Mouse (Mus musculus) embryonic facial prominence, embryonic 13.5 days (tissue): ENCODE measurements around the gene Itgb2. TPM values are rescaled to one million over a fixed set of nuclear protein-coding genes. Genes with fewer than 3 reads are reported as not detected.

Source experiments
- ATAC-seq: fragments of 200-750 bp; cut with Nextera tagmentation; 2 replicates; pipeline ENCODE4 v1.8.0; 2017; ENCODE audit warnings: low read depth; ENCODE audit not compliant: insufficient number of reproducible peaks, insufficient read depth, low FRiP score, low TSS enrichment
- H3K27ac ChIP-seq: fragments of 300-500 bp; sonication (generic); 2 replicates; pipeline ENCODE4 v1.5.1; 2015; ENCODE audit warnings: moderate library complexity, mild to moderate bottlenecking, inconsistent platforms
- H3K27me3 ChIP-seq: fragments of 300-500 bp; sonication (generic); 2 replicates; pipeline ENCODE4 v1.6.1; 2015; ENCODE audit warnings: mild to moderate bottlenecking, inconsistent platforms
- H3K36me3 ChIP-seq: fragments of 300-500 bp; sonication (generic); 2 replicates; pipeline ENCODE4 v1.6.1; 2015; ENCODE audit warnings: mild to moderate bottlenecking, inconsistent platforms
- H3K4me1 ChIP-seq: fragments of 300-500 bp; sonication (generic); 2 replicates; pipeline ENCODE4 v1.6.1; 2015; ENCODE audit warnings: inconsistent platforms
- H3K4me2 ChIP-seq: fragments of 300-500 bp; sonication (generic); 2 replicates; pipeline ENCODE4 v1.6.1; 2015; ENCODE audit warnings: moderate library complexity, mild to moderate bottlenecking, inconsistent platforms
- H3K4me3 ChIP-seq: fragments of 300-500 bp; sonication (generic); 2 replicates; pipeline ENCODE4 v1.5.1; 2015; ENCODE audit warnings: mild to moderate bottlenecking, inconsistent platforms
- H3K9ac ChIP-seq: fragments of 300-500 bp; sonication (generic); 2 replicates; pipeline ENCODE4 v1.6.1; 2015; ENCODE audit warnings: mild to moderate bottlenecking, inconsistent platforms
- H3K9me3 ChIP-seq: fragments of 300-500 bp; sonication (generic); 2 replicates; pipeline ENCODE4 v1.6.1; 2016; ENCODE audit warnings: inconsistent platforms
- WGBS: fragments of 180-500 bp; shearing (Covaris S2); methylation state at CpG from one replicate; pipeline ENCODE4 v1.1.7; 2015; ENCODE audit warnings: mixed read lengths; 5-methylcytosine and 5-hydroxymethylcytosine counted together
- polyA plus RNA-seq: library from polyadenylated mRNA; unstranded; fragments of >200 nt; fragmentation: Nextera tagmentation; extraction: Ambion mirVana; gene quantifications from 2 replicates; pipeline ENCODE4 v1.2.1, GENCODE M21; 2015

The Itgb2 gene
- polyA plus RNA-seq, 1 experiment from 2014 or later, result 1.3 TPM

DNA sequence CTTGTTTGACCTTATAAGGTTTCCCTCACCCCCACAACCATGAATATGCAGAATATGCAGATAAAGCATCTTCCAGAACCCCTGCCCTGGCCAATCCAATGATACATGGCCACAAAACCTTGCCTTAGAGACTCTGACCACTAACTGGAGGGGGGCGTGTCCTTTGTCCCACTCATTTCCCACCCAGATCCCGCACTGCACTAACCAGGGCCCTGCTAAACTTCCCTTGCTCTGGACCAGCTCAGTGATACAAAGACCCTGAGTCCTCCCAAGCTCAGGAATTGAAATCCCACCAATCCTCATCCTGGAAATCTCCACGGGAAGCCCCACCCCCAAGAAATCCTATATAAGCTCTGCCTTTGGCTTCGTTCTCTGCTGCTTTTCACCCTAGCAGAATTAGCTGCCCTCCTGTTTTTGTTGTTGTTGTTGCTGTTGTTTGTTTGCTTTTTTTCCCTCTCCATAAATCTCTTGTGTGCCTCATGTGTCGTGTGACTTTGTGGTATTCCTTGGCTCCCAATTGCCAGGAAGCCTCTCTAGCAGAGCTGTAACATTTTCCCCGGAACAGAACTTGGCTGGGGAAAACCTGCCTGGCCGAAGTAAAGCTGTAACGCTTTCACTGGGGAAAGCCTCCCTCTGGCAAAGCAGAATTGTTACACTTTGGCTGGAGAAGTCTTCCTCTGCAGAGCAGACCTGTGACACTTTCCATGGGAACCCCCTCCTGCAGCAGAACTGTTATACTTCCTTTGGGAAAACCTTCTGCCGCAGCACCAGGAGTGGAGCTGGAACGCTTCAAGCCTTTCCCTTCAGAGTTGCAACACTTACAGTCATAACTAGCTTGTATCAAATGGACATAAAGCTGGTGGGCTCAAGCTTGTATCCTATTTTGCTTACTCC lies 50.2 kb downstream of the Itgb2 start:
- Histone ChIP-seq H3K4me2 (peak overlapping the region; percentile 91), H3K4me1 (peaks cover 27% of the 10 kb centered on the region)
- 62% methylated on average over 10 of the region's 10 CpGs for WGBS

DNA sequence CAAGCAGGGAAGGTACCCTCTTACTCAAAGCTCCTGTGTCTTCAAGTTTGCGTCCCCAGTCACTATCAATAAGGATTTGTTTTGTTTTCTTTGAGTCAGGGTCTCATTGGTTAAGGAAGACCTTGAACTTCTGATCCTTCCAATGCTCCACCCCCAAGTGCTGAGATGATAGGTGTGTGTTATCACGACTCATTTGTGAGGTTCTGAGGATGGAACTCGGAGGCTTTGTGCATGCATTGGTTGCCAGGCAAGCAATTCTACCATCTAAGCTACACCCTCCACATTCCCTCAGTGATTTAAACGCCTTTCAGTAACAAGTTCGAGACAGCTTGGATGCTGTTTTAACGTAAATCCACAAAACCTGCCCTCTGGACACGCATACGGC lies 51.0 kb downstream of the Itgb2 start:
- H3K9me3 ChIP-seq, result no peaks in the 10 kb centered on the region
- peaks cover 27% of the 10 kb centered on the region for H3K4me1 ChIP-seq
- H3K36me3 ChIP-seq, result peaks cover 2% of the 10 kb centered on the region
- peak overlapping the region; percentile 91 for H3K4me2 ChIP-seq
- WGBS, result 8% methylated on average over 8 of the region's 8 CpGs
- H3K27ac ChIP-seq, result peak overlapping the region; percentile 93
- no peaks in the 10 kb centered on the region for H3K27me3 ChIP-seq
- peak overlapping the region; percentile 92 for H3K9ac ChIP-seq
- ATAC-seq, result no peak
- peak overlapping the region; percentile 92 for H3K4me3 ChIP-seq

More for the DNA sequence above, 50.2 kb downstream of the Itgb2 start:
- Histone ChIP-seq H3K9ac (0 out of 2 replicates have a peak overlapping the region, but pooled peaks have one; percentile 92), H3K4me3 (no peak overlapping the region), H3K27me3 (no peaks in the 10 kb centered on the region), H3K27ac (no peak overlapping the region), H3K36me3 (no peaks in the 10 kb centered on the region; the same call in 1 of the 2 replicates), H3K9me3 (no peaks in the 10 kb centered on the region)
- no peak for ATAC-seq

DNA sequence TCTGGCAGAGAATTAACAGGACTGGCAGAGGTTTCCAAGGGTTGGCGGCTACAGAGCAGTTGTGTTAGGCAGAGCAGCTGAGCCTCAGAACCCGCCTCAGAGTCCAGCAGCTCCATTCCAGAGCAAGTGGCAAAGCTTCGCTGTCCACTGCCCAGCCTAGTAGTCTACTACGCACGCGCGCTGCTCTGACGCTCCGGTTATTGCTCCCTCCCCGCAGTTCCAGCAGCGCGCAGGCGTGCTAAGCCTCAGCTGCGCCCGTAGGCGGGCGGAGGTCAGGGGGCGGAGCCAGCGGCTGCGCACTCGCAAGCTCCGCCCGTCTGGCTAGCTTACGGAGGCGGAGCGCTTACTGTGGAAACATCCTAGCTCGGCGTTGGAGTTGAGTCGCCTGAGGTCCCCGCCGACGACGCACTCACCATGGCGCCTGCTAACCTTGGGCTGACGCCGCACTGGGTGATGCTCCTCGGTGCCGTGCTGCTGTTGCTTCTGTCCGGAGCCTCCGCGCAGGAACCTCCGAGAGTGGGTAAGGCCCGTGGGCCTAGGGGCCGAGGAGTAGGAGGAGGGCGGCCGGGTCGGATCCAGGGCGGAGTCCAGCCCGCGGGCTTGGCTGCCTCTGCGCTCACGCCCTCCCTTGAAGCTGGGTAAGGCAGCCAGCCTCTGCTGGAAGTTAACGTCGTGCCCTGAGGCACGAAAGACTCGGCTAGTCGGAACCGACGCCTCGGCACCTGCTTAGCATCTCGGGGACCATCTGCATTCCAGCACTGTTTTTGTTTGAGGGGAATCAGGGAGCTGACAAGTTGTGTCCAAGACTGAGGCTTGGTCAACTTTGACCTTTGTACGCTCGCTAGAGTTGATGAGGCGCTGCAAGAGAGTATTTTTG lies 51.6 kb downstream of the Itgb2 start, which contains the start of gene Pttg1ip:
Pttg1ip (plus strand) TSS at position 313 of the 877 bp plus-strand sequence.
- Histone ChIP-seq H3K9me3 (no peaks in the 10 kb centered on the region), H3K4me1 (peaks cover 28% of the 10 kb centered on the region), H3K9ac (peak within 1 kb of the TSS; percentile 92), H3K36me3 (peaks cover 8% of the 10 kb centered on the region), H3K27ac (peak within 1 kb of the TSS; percentile 93), H3K4me2 (peak within 1 kb of the TSS; percentile 91), H3K4me3 (peak within 1 kb of the TSS; percentile 92), H3K27me3 (no peaks in the 10 kb centered on the region)
- under 1% methylated on average over 64 of the region's 64 CpGs for whole genome bisulfite sequencing
- ATAC-seq, result peak; percentile 96

DNA sequence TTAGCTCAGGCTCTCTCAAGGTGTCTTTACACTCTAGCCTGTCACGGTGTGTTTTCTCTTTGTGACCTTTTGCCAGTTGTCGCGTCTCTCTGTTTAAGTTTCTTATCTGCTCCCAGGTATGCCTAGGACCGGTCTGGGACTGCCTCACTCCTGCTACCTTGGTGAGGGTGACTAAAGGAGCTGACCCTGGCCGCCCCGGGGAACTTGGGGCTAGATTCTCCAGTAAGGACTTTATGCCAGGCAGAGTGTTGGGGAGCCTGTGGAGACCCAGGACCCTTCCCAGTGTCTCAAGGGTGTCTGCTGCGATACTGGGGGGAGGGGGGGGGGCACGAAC lies 52.2 kb downstream of the Itgb2 start:
- Histone ChIP-seq H3K9me3 (no peaks in the 10 kb centered on the region), H3K36me3 (peaks cover 14% of the 10 kb centered on the region), H3K27me3 (no peaks in the 10 kb centered on the region), H3K4me1 (peaks cover 30% of the 10 kb centered on the region), H3K4me2 (peak overlapping the region; percentile 91), H3K4me3 (peak overlapping the region; percentile 92), H3K9ac (peak overlapping the region; percentile 92), H3K27ac (0 out of 2 replicates have a peak overlapping the region, but pooled peaks have one; percentile 93)
- ATAC-seq, result no peak
- 8% methylated on average over 8 of the region's 8 CpGs for WGBS

DNA sequence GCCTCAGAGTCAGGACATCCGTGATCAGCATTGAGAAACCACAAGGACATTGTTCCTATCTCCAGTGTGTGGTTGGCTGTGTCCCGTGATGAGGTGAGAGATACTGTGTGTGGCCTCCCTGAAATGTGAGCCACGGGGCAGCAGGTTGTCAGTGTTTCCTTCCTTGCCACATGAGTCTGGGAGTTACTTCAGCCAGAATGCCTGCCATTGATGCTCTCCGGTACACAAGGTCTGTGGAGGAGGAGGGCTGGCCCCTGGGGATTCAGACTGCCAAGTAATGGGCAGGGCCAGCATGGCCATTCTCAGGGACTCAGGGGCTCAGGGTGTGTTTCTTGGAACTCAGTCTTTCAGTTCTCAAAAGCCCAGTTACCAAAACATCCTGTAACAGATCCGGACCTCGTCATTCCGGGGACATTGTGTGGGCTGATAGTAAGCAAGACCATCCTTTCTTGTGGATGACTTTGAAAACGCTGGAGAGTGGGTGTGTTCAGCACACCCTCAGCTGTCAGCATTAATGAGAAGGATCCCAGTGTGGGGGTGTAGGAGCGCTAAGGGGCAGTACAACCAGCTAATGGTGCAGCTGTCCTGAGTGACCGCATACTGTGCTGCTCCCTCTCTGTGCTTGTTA lies 53.9 kb downstream of the Itgb2 start:
- H3K4me2 ChIP-seq, result 0 out of 2 replicates have a peak overlapping the region, but pooled peaks have one; percentile 14
- WGBS, result 75% methylated on average over 10 of the region's 10 CpGs
- H3K4me3 ChIP-seq, result no peak overlapping the region
- no peak overlapping the region for H3K9ac ChIP-seq
- no peaks in the 10 kb centered on the region for H3K9me3 ChIP-seq
- H3K4me1 ChIP-seq, result peaks cover 30% of the 10 kb centered on the region
- H3K27ac ChIP-seq, result no peak overlapping the region
- ATAC-seq, result no peak
- no peaks in the 10 kb centered on the region for H3K27me3 ChIP-seq
- peaks cover 31% of the 10 kb centered on the region for H3K36me3 ChIP-seq

DNA sequence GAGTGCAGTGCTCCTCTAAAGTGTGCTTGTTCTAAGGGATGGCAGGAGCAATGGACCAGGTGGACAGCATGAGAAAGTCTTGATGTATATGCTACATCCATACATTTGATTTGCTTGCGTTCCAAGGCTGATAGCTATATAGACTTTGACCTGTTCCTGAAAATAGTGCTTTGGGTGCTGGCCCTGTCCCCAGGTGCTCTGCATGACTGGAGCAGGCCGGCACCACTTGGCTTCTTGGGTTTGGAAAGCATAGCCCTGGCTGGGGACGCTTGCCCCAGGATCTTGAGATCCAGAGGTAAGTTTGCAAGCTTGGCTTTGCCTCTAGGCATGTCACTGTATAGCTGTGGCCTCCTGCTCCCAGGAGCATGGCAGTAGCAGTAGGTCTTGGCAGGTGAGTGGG lies 56.6 kb downstream of the Itgb2 start:
- H3K9ac ChIP-seq, result no peak overlapping the region
- no peak overlapping the region for H3K4me2 ChIP-seq
- no peaks in the 10 kb centered on the region for H3K9me3 ChIP-seq
- no peak overlapping the region for H3K4me3 ChIP-seq
- H3K27ac ChIP-seq, result no peak overlapping the region
- H3K27me3 ChIP-seq, result no peaks in the 10 kb centered on the region
- WGBS, result 95% methylated on average over 3 of the region's 3 CpGs
- peaks cover 24% of the 10 kb centered on the region for H3K4me1 ChIP-seq
- ATAC-seq, result no peak
- peaks cover 57% of the 10 kb centered on the region for H3K36me3 ChIP-seq

DNA sequence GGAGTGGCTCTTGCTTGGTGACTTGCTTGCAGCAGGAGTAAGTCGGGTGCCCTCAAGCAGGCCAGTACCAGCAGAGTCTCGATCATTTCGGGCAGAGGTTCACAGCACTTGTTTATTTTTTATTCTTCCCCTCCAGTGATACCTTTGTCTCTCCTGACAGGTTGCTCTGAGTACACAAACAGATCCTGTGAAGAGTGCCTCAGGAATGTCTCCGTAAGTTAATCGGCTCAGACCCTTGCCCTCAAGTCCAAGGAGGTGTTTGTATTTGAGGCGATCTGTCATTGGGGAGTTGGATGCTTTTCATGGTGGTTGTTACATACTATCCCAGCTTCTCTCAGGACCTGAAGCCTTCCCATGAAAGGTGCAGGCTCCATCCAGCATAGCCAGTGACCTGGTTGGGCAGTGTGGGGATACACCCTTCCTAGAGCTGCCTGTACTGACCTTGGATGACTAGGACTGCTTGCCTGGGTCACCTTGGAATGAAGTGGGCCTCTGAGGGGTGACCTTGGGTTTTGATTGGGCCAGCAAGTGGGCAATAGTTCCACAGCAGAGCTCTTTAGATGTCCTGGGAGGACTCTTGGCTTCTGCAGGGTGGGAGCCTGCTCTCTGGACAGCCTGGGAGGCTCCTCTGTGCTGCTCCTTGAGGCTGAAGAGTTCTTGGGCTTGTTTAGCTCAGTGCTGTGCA lies 57.2 kb downstream of the Itgb2 start:
- peak overlapping the region; percentile 46; the same call in 1 of the 2 replicates for H3K9ac ChIP-seq
- 88% methylated on average over 6 of the region's 6 CpGs for WGBS
- no peak overlapping the region for H3K4me2 ChIP-seq
- ATAC-seq, result no peak
- no peak overlapping the region for H3K27ac ChIP-seq
- H3K36me3 ChIP-seq, result peaks cover 61% of the 10 kb centered on the region
- no peaks in the 10 kb centered on the region for H3K9me3 ChIP-seq
- H3K4me3 ChIP-seq, result no peak overlapping the region
- H3K4me1 ChIP-seq, result peaks cover 22% of the 10 kb centered on the region
- H3K27me3 ChIP-seq, result no peaks in the 10 kb centered on the region

DNA sequence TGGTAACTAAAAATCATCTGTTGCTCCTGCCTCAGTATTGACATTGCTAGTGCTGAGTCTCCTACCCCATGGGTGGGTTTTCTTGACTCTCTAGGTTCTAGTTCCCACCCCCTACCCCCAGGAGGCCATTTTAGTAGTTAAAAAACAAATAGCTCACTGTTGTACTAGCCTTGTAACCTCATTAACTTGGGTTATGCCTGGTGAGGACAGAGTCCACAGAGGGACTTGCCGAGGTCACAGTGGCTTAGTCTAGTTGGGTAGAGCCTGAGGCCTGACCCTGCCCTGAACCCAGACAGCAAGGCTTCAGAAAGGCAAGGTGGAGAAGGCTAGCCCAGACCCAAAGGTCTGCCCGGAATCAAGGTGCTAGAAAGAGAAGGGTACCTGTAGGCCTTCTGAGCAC lies 58.0 kb downstream of the Itgb2 start:
- H3K27me3 ChIP-seq, result no peaks in the 10 kb centered on the region
- H3K4me2 ChIP-seq, result no peak overlapping the region
- no peak for ATAC-seq
- peaks cover 14% of the 10 kb centered on the region for H3K4me1 ChIP-seq
- no peak overlapping the region for H3K27ac ChIP-seq
- no peaks in the 10 kb centered on the region for H3K9me3 ChIP-seq
- H3K9ac ChIP-seq, result peak overlapping the region; percentile 46; the same call in 1 of the 2 replicates
- peaks cover 69% of the 10 kb centered on the region for H3K36me3 ChIP-seq
- H3K4me3 ChIP-seq, result no peak overlapping the region
- 87% methylated on average over 2 of the region's 2 CpGs for WGBS

DNA sequence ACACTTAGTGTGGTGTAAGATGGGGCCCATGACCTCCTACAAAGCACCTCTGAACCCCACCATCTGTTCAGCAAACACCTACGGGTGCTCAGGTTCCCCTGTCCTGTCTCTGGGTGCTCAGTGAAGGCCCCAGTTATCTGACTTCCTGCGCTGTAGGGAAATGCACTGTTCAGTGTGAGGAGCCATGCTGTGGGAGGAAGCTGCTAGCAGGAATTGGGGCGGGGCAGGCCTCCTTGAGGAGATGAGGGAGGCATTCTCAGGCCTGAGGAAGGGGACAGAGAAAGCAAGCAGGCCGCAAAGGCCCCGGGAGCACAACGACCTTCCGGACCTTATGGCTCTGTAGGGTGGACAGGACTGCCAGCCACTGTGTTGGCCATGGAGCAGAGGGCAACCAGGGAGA lies 59.1 kb downstream of the Itgb2 start:
- ATAC-seq, result no peak
- WGBS, result 78% methylated on average over 7 of the region's 7 CpGs
- no peak overlapping the region for H3K4me2 ChIP-seq
- peaks cover 80% of the 10 kb centered on the region for H3K36me3 ChIP-seq
- H3K4me1 ChIP-seq, result 0 out of 2 replicates have a peak, but pooled peaks cover 3% of the 10 kb centered on the region
- H3K27ac ChIP-seq, result no peak overlapping the region
- H3K9me3 ChIP-seq, result no peaks in the 10 kb centered on the region
- no peak overlapping the region for H3K4me3 ChIP-seq
- 0 out of 2 replicates have a peak overlapping the region, but pooled peaks have one; percentile 11 for H3K9ac ChIP-seq
- no peaks in the 10 kb centered on the region for H3K27me3 ChIP-seq

DNA sequence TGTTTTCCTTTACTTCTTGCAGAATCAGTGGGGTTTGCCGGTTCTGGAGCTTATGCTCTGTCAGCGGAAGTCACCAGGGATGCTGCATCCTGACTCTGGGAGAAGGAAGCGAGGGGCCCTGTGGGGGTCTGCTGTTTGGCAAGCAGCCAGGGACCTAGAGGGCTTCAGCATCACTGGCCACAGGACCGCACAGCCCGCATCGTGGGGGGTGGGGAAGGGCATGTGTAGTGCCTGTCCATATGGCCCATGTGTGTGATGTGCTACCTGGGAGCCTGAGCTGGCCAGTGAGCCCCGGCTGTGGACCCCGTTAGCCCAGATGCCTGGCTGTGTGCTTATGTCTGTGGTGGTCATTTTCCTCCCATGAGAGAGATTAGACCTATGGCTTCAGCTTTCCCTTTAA lies 59.7 kb downstream of the Itgb2 start:
- Histone ChIP-seq H3K27ac (no peak overlapping the region), H3K4me3 (no peak overlapping the region), H3K9ac (no peak overlapping the region), H3K4me1 (0 out of 2 replicates have a peak, but pooled peaks cover 3% of the 10 kb centered on the region), H3K27me3 (no peaks in the 10 kb centered on the region), H3K36me3 (peaks cover 86% of the 10 kb centered on the region), H3K4me2 (no peak overlapping the region), H3K9me3 (no peaks in the 10 kb centered on the region)
- no peak for ATAC-seq
- 79% methylated on average over 8 of the region's 8 CpGs for WGBS
